Comparison of ENCODE assay signal across 8 mouse cellular contexts in genomic region chr8:60889843-60890519, GRCm38 (mm10). TPM values are rescaled to one million over a fixed set of nuclear protein-coding genes. Genes with fewer than 3 reads are reported as not detected.
DNase-seq lines count a peak whose midpoint lies in the region; ATAC-seq and TF ChIP-seq lines count a peak whose summit lies in the region.

Gene Hpf1 (plus strand): TSS chr8:60890418.

- DNase-seq in c-Kit-positive CD71-positive TER-119-positive erythroid progenitor cells, embryonic 14.5 days (ENCODE audit: low spot score): peak; percentile 99
- DNase-seq in heart, postnatal 0 days (ENCODE audit: low spot score): peak; percentile 97
- peak; percentile 97 to 98 for DNase-seq in kidney, postnatal 4 days

- no peak for TF ChIP-seq EP300 in heart, postnatal 0 days (IDR thresholded peaks at IDR 0.05; ENCODE audit: low read depth)

- H3K27ac ChIP-seq in forebrain, embryonic 12.5 days: peak within 1 kb of the TSS; percentile 75
- H3K27ac ChIP-seq in heart, postnatal 0 days (ENCODE audit: low read depth): peak within 1 kb of the TSS; percentile 30; the same call in 1 of the 2 replicates
- H3K27ac ChIP-seq in liver, embryonic 16.5 days (ENCODE audit: low read length): peak within 1 kb of the TSS; percentile 73
- peak within 1 kb of the TSS; percentile 64 for H3K27ac ChIP-seq in neural tube, embryonic 13.5 days (replicated peaks)
- H3K27ac ChIP-seq in testis, adult 2 months (ENCODE audit: control insufficient read depth, insufficient read depth, low read depth, low read length): peak within 1 kb of the TSS; percentile 75; the same call in 1 of the 2 replicates

- peak; percentile 85 for TF ChIP-seq POLR2A in testis, adult 2 months (IDR thresholded peaks at IDR 0.05; ENCODE audit: control insufficient read depth, low read depth, low read length)

- H3K4me2 ChIP-seq in forebrain, embryonic 12.5 days: peak within 1 kb of the TSS; percentile 72
- H3K4me2 ChIP-seq in heart, postnatal 0 days (ENCODE audit: low read depth, low read length): peak within 1 kb of the TSS; percentile 65
- peak within 1 kb of the TSS; percentile 78 for H3K4me2 ChIP-seq in liver, embryonic 16.5 days (ENCODE audit: low read depth, low read length)
- peak within 1 kb of the TSS; percentile 73 for H3K4me2 ChIP-seq in neural tube, embryonic 13.5 days

- peaks cover 28% of the 10 kb centered on the region for H3K36me3 ChIP-seq in E14TG2a.4 (ENCODE audit: insufficient read depth, low read length)
- no peaks in the 10 kb centered on the region for H3K36me3 ChIP-seq in forebrain, embryonic 12.5 days (replicated peaks)
- 0 out of 2 replicates have a peak, but pooled peaks cover 4% of the 10 kb centered on the region for H3K36me3 ChIP-seq in heart, postnatal 0 days (replicated peaks; ENCODE audit: control insufficient read depth, insufficient read depth, low read length)
- H3K36me3 ChIP-seq in liver, embryonic 16.5 days (ENCODE audit: control insufficient read depth, insufficient read depth): peaks cover 6% of the 10 kb centered on the region
- peaks cover 3% of the 10 kb centered on the region; the same call in 1 of the 2 replicates for H3K36me3 ChIP-seq in neural tube, embryonic 13.5 days
- no peaks in the 10 kb centered on the region for H3K36me3 ChIP-seq in testis, adult 2 months (ENCODE audit: control insufficient read depth, insufficient read depth, low read length)

- H3K9me3 ChIP-seq in E14TG2a.4 (ENCODE audit: low read length): no peaks in the 10 kb centered on the region
- H3K9me3 ChIP-seq in forebrain, embryonic 12.5 days: no peaks in the 10 kb centered on the region
- H3K9me3 ChIP-seq in heart, postnatal 0 days (replicated peaks; ENCODE audit: control insufficient read depth, low read length): no peaks in the 10 kb centered on the region
- H3K9me3 ChIP-seq in liver, embryonic 16.5 days (replicated peaks; ENCODE audit: control insufficient read depth, low read length): no peaks in the 10 kb centered on the region
- no peaks in the 10 kb centered on the region for H3K9me3 ChIP-seq in neural tube, embryonic 13.5 days

- H3K4me3 ChIP-seq in E14TG2a.4 (replicated peaks; ENCODE audit: low read length): peak within 1 kb of the TSS; percentile 92
- peak within 1 kb of the TSS; percentile 79 for H3K4me3 ChIP-seq in forebrain, embryonic 12.5 days (replicated peaks)
- H3K4me3 ChIP-seq in heart, postnatal 0 days (ENCODE audit: low read depth, low read length): peak within 1 kb of the TSS; percentile 76
- H3K4me3 ChIP-seq in liver, embryonic 16.5 days (ENCODE audit: low read depth, low read length): peak within 1 kb of the TSS; percentile 83
- peak within 1 kb of the TSS; percentile 62 for H3K4me3 ChIP-seq in neural tube, embryonic 13.5 days
- H3K4me3 ChIP-seq in testis, adult 2 months (ENCODE audit: control insufficient read depth, low read depth, low read length): peak within 1 kb of the TSS; percentile 99

- H3K9ac ChIP-seq in forebrain, embryonic 12.5 days: peak within 1 kb of the TSS; percentile 72
- peak within 1 kb of the TSS; percentile 70 for H3K9ac ChIP-seq in heart, postnatal 0 days (replicated peaks; ENCODE audit: low read depth, low read length)
- peak within 1 kb of the TSS; percentile 76 for H3K9ac ChIP-seq in liver, embryonic 16.5 days (ENCODE audit: low read depth, low read length)
- H3K9ac ChIP-seq in neural tube, embryonic 13.5 days: peak within 1 kb of the TSS; percentile 74

- no peaks in the 10 kb centered on the region for H3K27me3 ChIP-seq in E14TG2a.4 (ENCODE audit: insufficient read depth, low read length)
- no peaks in the 10 kb centered on the region for H3K27me3 ChIP-seq in forebrain, embryonic 12.5 days
- no peaks in the 10 kb centered on the region for H3K27me3 ChIP-seq in heart, postnatal 0 days (ENCODE audit: control insufficient read depth, insufficient read depth, low read length)
- no peaks in the 10 kb centered on the region; the same call in 1 of the 2 replicates for H3K27me3 ChIP-seq in liver, embryonic 16.5 days (ENCODE audit: control insufficient read depth, insufficient read depth, low read depth, low read length)
- no peaks in the 10 kb centered on the region for H3K27me3 ChIP-seq in neural tube, embryonic 13.5 days
- H3K27me3 ChIP-seq in testis, adult 2 months (ENCODE audit: control insufficient read depth, insufficient read depth, low read length): no peaks in the 10 kb centered on the region

- 5% methylated on average over 42 of the region's 43 CpGs for WGBS in forebrain, embryonic 12.5 days
- 5% methylated on average over 39 of the region's 43 CpGs for WGBS in heart, postnatal 0 days
- WGBS in liver, embryonic 16.5 days (ENCODE audit: insufficient replicate concordance): 1% methylated on average over 43 of the region's 43 CpGs
- 6% methylated on average over 39 of the region's 43 CpGs for WGBS in neural tube, embryonic 13.5 days

- peaks cover 26% of the 10 kb centered on the region for H3K4me1 ChIP-seq in E14TG2a.4 (replicated peaks; ENCODE audit: low read depth, low read length)
- H3K4me1 ChIP-seq in forebrain, embryonic 12.5 days: peaks cover 24% of the 10 kb centered on the region
- H3K4me1 ChIP-seq in heart, postnatal 0 days (ENCODE audit: control insufficient read depth, insufficient read depth): peaks cover 12% of the 10 kb centered on the region
- H3K4me1 ChIP-seq in liver, embryonic 16.5 days (ENCODE audit: control insufficient read depth, low read depth, low read length): peaks cover 16% of the 10 kb centered on the region
- peaks cover 24% of the 10 kb centered on the region for H3K4me1 ChIP-seq in neural tube, embryonic 13.5 days (replicated peaks)
- H3K4me1 ChIP-seq in testis, adult 2 months (ENCODE audit: control insufficient read depth, insufficient read depth, low read length): no peaks in the 10 kb centered on the region; the same call in 1 of the 2 replicates

- peak; percentile 98 for ATAC-seq in forebrain, embryonic 12.5 days (ENCODE audit: low FRiP score)
- peak; percentile 98 for ATAC-seq in heart, postnatal 0 days (ENCODE audit: insufficient read depth, low read depth)
- peak; percentile 99 for ATAC-seq in liver, embryonic 16.5 days (ENCODE audit: low read depth)
- ATAC-seq in neural tube, embryonic 13.5 days (ENCODE audit: low read depth): peak; percentile 99

- no peak for TF ChIP-seq CTCF in E14TG2a.4 (conservative IDR thresholded peaks at IDR 0.05; ENCODE audit: low read length)
- no peak for TF ChIP-seq CTCF in heart, postnatal 0 days (IDR thresholded peaks at IDR 0.05; ENCODE audit: low read depth)
- TF ChIP-seq CTCF in testis, adult 2 months (IDR thresholded peaks at IDR 0.05; ENCODE audit: control insufficient read depth, insufficient read depth, insufficient replicate concordance, low read depth, low read length): no peak

RNA-seq across cellular contexts. Expression of gene Hpf1, which starts in this region (rescaled TPM):
- 137 and 141 TPM in 2 replicates for polyA plus RNA-seq in forebrain, embryonic 12.5 days (2016; fragmentation: Nextera tagmentation; extraction: Ambion mirVana)
- 9.5 and 12.3 TPM in 2 replicates for total RNA-seq in heart, postnatal 0 days (2014; rRNA removed; ENCODE audit: low replicate concordance)
- 53.6 and 58.2 TPM in 2 replicates for polyA plus RNA-seq in heart, postnatal 0 days (2015; fragmentation: Nextera tagmentation; extraction: Ambion mirVana)
- 56.7 and 66.6 TPM in 2 replicates for polyA plus RNA-seq in liver, embryonic 16.5 days (2015; fragmentation: Nextera tagmentation; extraction: Ambion mirVana)
- polyA plus RNA-seq in neural tube, embryonic 13.5 days (2015; fragmentation: Nextera tagmentation; extraction: Ambion mirVana): 107 and 116 TPM in 2 replicates
- 8.3 and 12.0 TPM in 2 replicates for polyA plus RNA-seq in testis, adult 2 months (2012; rRNA removed)

Comparison
In these comparisons a context has a peak if more than half of its experiments do, and no peak if none do; other contexts are left out.
1. Peak in every context shown above with its lines: DNase-seq, ATAC-seq, H3K4me3 ChIP-seq and H3K27ac ChIP-seq.